Mouse (Mus musculus) gastrocnemius, postnatal 25 days (tissue): ENCODE measurements around the gene Slc1a2. TPM values are rescaled to one million over a fixed set of nuclear protein-coding genes. Genes with fewer than 3 reads are reported as not detected.
A peak's percentile ranks its signal among the peaks of the same experiment; 100 is the strongest.

ENCODE experiments used
- DNase-seq: peaks from one replicate; pipeline ENCODE4 v3.0.0; 2022
- total RNA-seq, 2 experiments: library from RNA; stranded (reverse); gene quantifications; 1 replicate in 1 of 2; 2 replicates in 1 of 2; pipeline ENCODE4 v1.2.3; 2021

The Slc1a2 gene
- total RNA-seq, 2 experiments from 2014 or later: 0.05 to 0.69 TPM

DNA sequence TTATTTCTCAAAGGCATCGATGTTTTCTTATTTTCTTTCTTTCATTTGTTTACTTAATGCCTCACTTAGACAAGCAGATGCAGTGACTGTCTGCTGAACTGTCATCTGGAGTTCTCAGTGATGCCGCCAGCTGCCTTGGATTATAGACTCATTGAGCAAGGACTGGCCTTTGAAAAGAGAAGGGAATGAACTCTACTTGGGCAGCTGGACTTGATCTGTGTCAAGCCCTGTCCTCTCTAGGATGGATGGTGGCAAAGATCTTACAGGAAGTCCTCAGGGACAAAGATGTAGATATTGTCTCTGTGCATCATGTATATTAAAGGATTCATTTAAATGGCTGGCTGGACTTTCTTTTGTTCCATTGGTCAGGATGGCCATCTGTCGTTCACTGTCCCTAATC, 5.4 kb downstream of the Slc1a2 start:
- DNase-seq: no peak

GRCm38 (mm10) chr2:102667981-102668380, 9.5 kb downstream of the Slc1a2 start:
- no peak for DNase-seq

GRCm38 (mm10) chr2:102669580-102669979, 11.1 kb downstream of the Slc1a2 start:
- no peak for DNase-seq

DNA sequence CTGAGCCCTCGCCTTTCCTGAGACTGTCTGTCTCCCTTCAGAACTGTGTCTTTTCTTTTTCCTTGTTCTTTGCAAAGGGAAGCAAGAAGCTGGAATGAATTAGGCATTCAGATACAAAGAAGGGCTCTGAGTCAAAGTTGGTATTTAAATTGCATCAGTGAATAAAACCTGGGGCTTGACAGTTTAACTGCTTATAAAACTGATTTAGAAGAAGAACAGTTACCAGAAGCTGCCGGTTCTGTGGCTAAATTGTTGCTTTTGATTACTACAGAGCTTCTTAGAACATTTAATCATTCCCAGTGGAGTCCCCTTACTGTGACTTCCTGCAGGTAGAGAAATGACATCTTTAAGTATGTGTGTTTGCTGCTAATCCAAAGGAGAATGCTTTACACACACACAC, 16.1 kb downstream of the Slc1a2 start:
- DNase-seq: no peak

DNA sequence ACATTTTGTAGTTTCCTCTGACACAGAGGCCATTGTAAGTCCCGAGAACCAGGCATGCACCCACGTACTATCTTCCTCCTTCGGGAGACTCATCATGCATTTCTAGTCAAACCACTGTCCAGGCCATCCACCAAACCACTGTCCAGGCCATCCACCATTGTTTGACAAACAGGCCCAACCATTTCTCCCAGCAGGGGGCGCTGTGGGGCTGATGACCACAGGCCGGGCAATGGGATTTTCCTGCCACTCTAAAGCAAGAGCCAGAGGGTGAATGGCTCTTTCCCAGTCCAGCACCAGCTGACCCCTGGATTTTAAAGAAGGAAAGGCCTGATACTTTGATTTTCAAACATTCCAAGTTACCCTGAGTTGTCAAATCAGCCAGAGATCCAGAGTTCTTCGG, 16.8 kb downstream of the Slc1a2 start:
- DNase-seq: peak; percentile 9

DNA sequence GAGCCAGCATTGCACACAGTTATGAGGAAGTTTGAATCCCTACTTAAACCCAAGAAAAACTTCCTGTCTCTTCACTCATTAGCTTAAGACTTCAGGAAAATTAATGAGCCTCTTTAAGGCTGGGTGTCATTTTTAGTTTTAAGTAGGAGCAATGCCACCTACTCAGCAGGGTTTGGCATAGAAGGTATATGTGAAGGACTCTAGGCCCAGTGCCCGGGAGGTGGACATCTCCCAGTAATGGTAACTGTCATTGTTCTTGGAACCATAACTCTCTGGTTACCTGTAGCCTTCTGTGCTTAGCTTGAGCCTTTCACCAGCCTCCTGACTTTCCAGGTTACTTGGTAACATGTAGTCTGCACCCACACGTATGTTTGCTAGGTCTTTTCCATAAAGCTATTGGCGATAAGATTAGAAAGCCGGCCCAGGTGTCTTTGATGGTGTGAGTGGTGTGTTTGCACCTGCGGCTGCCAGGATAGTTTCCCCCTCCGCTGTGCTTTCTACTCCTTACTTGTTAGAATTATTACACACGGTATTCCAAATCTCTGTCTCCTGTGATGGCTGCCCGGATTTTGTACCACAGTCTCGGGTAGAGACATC, 18.4 kb downstream of the Slc1a2 start:
- no peak for DNase-seq

- DNase-seq: no peak
These were observed 18.9 kb downstream of the Slc1a2 start for GRCm38 (mm10) chr2:102677400-102677799.

- DNase-seq: no peak
These were observed 22.9 kb downstream of the Slc1a2 start for GRCm38 (mm10) chr2:102681351-102681750.

- peak; percentile 23 for DNase-seq
These were observed 23.7 kb downstream of the Slc1a2 start for GRCm38 (mm10) chr2:102682168-102682567.

DNA sequence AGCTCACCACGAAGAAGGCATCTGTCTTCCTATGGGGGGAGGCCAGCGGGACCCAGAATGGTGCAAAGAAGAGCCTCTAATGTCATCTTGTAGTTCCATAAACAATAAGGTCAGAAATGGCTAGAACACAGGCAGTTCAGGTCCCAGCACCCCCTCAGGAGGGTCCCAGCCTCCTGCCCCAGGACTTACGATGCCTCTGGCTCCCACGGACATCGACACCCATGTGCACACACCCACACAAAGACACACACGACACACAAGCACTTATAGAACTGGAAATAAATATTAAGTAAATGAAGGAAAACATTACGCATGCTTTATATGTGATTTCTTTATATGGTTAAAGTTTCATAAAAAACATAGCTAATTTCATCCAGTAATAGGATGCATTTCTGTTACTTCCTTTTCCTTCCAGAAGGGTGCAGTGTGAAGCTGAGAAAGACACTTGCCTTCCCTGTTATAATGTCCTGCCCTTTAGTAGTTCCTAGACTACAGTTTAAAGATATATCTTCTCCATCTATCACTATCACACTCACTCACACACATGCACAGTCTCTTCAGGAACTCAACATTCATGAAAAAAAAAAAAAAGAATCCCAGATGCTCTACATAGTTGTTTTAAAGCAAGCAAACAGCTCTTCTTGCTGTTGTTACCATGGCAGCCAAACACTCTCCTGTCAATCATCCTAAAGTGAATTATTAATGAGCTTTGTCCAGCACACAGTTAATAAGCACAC, 27.1 kb downstream of the Slc1a2 start:
- no peak for DNase-seq

DNA sequence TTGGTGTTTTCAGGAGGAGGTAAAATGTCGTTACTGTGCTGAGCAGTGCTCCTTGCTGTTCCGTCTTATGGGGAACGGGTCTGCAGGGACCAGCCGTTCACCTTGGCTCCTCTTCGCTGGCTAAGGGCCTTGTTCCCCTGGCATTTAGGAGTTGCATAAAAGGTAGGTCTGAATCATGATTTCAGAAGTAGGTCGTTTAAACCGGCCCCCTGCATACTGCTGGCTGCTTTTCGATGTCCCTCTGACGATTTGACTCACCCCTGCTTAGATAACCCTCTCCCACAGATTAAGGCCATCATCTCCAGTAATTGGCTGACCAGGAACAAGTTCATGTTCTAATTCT, 27.6 kb downstream of the Slc1a2 start:
- DNase-seq: no peak

DNA sequence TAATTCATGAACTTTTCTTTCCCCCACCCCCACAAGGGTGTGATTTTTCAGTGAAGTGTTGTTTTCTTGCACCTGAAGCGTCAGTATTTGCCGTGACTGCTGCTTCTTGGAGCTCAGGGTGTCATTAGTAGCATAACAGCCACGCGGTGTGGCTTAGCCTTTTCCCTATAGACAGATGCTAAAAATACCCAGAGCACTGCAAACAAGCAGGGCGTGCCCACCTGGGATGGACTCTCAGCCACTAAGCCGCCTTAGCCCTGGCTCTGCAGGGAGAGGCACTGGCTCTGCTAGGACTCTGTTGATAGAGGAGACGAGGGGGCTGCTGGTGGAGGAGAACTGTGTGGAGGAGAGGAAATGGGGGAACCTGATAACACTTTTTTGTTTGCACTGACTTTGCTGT, 35.1 kb downstream of the Slc1a2 start:
- no peak for DNase-seq

DNA sequence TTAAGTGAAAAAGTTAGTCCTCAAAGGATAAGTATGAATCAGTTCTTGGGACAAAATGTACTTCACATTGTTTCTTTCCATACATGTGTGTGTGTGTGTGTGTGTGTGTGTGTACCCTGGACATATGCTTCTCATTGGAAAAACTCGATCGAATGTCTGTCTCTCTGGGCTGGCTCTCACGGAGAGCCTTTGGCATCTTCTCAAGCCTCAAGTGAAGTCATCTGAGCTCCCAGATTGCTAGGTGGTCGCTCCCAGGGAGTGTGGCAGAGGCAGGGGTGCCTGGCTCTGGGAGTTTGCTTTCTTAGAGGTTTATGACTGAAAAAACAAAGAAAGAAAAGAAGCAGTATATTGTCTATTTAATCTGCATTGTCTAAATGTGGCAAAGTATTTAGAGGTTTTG, 36.3 kb downstream of the Slc1a2 start:
- no peak for DNase-seq

DNA sequence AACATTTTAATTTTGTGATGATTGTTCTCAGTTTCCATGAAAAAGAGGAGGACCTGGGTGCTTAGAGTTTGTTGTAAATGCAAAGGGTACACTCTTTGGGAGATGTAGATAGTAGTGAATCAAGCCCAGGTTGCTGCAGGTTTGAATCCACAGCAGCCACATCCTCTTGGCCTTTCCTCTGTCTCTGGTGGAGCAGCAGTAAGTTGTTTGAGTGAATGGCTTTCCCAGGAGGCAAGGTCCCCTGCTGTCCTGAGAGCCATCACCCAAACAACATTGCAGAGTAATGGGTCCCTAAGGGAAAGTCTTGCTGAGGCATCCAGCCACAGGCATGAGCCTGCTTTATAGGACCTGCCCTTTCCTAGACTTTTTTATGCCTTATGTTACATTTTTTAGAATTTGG, 37.1 kb downstream of the Slc1a2 start:
- no peak for DNase-seq

DNA sequence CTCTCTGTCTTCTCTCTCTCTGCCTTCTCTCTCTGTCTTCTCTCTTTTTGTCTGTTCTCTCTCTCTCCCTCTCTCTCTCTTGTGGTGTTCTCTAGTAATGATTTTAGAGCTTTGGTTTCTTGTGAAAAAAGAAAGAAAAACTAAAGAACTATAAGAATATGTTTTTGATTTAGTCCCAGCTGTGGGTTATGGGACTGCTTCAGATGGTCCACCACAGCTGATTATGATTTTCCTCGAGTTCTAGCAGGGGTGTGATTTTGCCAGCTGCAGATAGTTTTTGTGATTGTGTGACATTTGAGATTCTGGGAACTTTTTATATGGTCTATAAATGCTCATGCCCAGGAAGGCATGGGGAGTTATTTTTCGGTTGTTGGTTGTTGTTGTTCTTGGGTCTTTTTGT, 39.3 kb downstream of the Slc1a2 start:
- no peak for DNase-seq

- DNase-seq: no peak
These were observed 41.5 kb downstream of the Slc1a2 start for GRCm38 (mm10) chr2:102699921-102700320.

- no peak for DNase-seq
These were observed 42.2 kb downstream of the Slc1a2 start for GRCm38 (mm10) chr2:102700695-102701094.

- no peak for DNase-seq
These were observed 42.9 kb downstream of the Slc1a2 start for GRCm38 (mm10) chr2:102701382-102701781.

- DNase-seq: no peak
These were observed 45.1 kb downstream of the Slc1a2 start for GRCm38 (mm10) chr2:102703556-102703955.

DNA sequence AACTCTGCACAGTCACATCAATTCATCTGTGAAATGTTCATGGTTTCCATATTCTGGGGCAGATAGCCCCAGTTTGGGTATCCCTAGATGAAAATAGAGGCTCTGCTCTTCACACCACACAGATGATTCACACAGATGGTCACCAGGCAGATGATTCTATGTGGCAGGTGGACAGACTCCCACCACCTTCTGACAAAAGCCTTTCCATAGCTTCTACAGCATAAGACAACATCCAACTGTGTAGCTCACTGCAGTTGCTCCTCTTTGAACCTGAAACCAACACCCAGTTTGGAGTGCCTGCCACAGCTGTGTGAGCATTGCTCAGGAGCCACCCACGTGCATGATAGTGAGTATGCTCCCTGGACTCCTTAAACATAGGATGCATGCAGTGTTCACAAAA, 46.3 kb downstream of the Slc1a2 start:
- DNase-seq: no peak

DNA sequence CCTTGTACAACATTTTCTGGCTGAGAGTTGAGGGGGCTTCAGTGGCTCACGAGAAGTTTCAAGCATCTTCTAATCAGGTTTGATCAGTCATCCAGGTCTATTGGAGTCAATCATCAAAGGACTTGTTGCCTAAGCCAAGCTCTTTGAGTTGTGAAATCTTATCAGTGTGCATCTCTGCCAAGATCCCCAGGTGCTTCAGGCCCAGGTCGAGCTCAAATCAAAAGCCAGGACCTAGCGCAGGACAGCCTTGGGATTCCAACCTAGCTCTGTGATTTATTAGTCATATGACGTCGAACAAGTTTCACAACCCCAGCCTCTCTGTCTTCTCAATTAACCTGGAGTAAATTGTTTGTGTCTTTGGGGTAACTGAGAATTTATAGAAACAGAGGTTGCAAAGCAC, 53.1 kb downstream of the Slc1a2 start:
- no peak for DNase-seq

DNA sequence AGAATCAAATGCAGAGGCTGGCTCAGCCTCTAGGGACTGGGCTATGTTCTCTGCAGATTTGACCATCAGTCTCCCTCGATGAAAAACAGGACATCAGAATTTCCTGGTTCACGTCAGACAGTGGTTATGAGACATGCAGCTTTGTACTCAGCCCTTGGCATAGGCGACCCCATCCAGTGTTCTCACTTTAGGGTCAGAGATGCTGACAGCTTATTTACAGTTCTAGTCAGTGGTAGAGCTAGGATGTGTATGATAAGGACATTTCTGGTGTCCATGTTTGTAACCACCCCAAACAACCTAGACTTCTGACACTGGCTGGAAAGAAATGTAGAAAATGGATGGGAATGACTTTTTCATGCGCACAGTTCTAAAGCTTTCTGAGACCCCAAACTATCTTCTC, 53.6 kb downstream of the Slc1a2 start:
- no peak for DNase-seq

DNA sequence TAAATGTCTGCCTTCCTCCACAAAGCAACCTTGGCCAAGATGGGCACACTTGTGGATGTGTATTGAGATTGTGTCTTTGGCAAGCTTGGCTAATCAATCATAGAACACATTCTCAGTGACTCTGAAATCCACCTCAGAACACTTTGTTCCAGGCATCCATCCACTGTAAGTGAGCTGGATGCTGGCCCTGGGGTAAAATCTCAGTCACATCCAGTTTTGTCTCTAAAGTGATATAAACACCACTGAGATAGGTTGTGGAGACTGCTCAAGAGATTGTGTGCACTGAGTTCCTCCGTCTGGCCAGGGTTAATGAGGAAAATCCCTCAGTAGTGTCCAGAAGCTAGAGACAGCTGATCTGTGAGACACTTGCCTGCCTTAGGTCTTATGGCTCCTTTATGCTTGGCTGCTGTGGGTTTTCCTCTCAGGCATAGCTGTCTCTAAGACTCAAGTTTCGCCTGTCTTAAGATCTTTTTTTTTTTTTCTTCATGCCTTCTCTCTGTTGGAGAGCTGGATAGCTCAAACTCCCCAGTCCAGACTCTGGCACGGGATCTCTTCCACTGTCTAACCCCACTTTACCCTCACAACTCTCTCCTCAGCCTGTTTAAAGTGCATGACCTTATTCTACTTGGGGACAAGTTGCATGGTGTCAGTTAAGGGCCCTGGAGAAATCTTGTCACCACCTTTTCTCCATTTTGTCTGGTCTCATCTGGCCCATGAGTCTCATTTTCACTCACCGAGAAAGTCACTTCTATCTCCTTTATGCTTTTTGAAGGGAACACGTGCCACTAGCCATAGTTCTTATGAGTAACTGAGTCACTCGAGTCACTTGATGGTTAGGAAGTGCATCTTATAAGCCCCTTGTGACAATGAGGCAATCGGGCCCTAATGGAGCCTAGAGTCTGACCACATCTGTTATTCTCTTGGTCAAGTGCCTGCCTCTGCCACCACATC, 54.5 kb downstream of the Slc1a2 start:
- no peak for DNase-seq
